Mouse (Mus musculus) kidney, adult 11 months (tissue): ENCODE measurements around the gene Smok3a.
"Not testable (repeated sequence)": the region's sequence is repeated elsewhere in the genome, so short reads cannot be mapped to it uniquely, and the experiment has no call there.

Experiments used
- DNase-seq: peaks from one replicate; pipeline ENCODE4 v3.0.0; 2022

Gene Smok3a

GRCm38 (mm10) chr5:138020961-138021479 lies at the start of gene Smok3a, which contains the start of gene Smok3b:
TSS of gene Smok3a (plus strand) at chr5:138021261.
TSS of gene Smok3b (plus strand) at chr5:138021429.
- not testable (repeated sequence) for DNase-seq

- DNase-seq = no peak
These were observed 47.9 kb upstream of the Smok3a start for GRCm38 (mm10) chr5:137973161-137973560.

GRCm38 (mm10) chr5:137973738-137974137 lies 47.3 kb upstream of the Smok3a start:
- no peak for DNase-seq

- DNase-seq = no peak
These were observed 46.3 kb upstream of the Smok3a start for GRCm38 (mm10) chr5:137974724-137975123.

- DNase-seq = no peak
These were observed 45.6 kb upstream of the Smok3a start for GRCm38 (mm10) chr5:137975434-137975833.

GRCm38 (mm10) chr5:137977291-137977690 lies 43.8 kb upstream of the Smok3a start:
- DNase-seq = peak; percentile 9

- no peak for DNase-seq
These were observed 42.0 kb upstream of the Smok3a start for GRCm38 (mm10) chr5:137979081-137979480.

- peak; percentile 64 for DNase-seq
These were observed 39.8 kb upstream of the Smok3a start, which contains the start of gene Azgp1 for GRCm38 (mm10) chr5:137981300-137981699. TSS of gene Azgp1 (plus strand) at chr5:137981520.

GRCm38 (mm10) chr5:137986351-137986750 lies 34.7 kb upstream of the Smok3a start:
- DNase-seq = no peak

- no peak for DNase-seq
These were observed 11.6 kb upstream of the Smok3a start for GRCm38 (mm10) chr5:138009437-138009836.

- no peak for DNase-seq
These were observed 8.7 kb upstream of the Smok3a start for GRCm38 (mm10) chr5:138012382-138012781.

- DNase-seq = no peak
These were observed 4.5 kb upstream of the Smok3a start for GRCm38 (mm10) chr5:138016530-138016929.

GRCm38 (mm10) chr5:138016997-138017396 lies 4.1 kb upstream of the Smok3a start:
- DNase-seq = no peak

- DNase-seq = not testable (repeated sequence)
These were observed 1.5 kb upstream of the Smok3a start for GRCm38 (mm10) chr5:138019577-138019976.

GRCm38 (mm10) chr5:138052894-138053293 lies 31.8 kb downstream of the Smok3a start, which contains the start of gene Smok3c:
TSS of gene Smok3c (plus strand) at chr5:138053194.
- DNase-seq = not testable (repeated sequence)

- DNase-seq = no peak
These were observed 52.7 kb downstream of the Smok3a start for GRCm38 (mm10) chr5:138073803-138074202.

GRCm38 (mm10) chr5:138075684-138076083 lies 54.6 kb downstream of the Smok3a start:
- peak; percentile 28 for DNase-seq

- DNase-seq = no peak
These were observed 55.1 kb downstream of the Smok3a start for GRCm38 (mm10) chr5:138076148-138076547.

GRCm38 (mm10) chr5:138080456-138080855 lies 59.4 kb downstream of the Smok3a start:
- DNase-seq = no peak

GRCm38 (mm10) chr5:138081446-138081845 lies 60.4 kb downstream of the Smok3a start:
- no peak for DNase-seq

- no peak for DNase-seq
These were observed 62.3 kb downstream of the Smok3a start for GRCm38 (mm10) chr5:138083318-138083900.

- DNase-seq = no peak
These were observed 62.9 kb downstream of the Smok3a start for GRCm38 (mm10) chr5:138083936-138084335.
